Mouse (Mus musculus) lung, adult 18-20 months (tissue): ENCODE data around the gene Pbx2.
A peak's percentile ranks its signal among the peaks of the same experiment; 100 is the strongest.

Experiments
- DNase-seq, 2 experiments: peaks; one replicate each; pipeline ENCODE4 v3.0.0; 2022; ENCODE audit warnings: mixed read lengths in 2 of 2

Gene Pbx2

GRCm38 (mm10) chr17:34630761-34631301 is 39.8 kb downstream of the Pbx2 start:
- DNase-seq, result no peak

GRCm38 (mm10) chr17:34631647-34632046 is 40.6 kb downstream of the Pbx2 start:
- no peak for DNase-seq

DNA sequence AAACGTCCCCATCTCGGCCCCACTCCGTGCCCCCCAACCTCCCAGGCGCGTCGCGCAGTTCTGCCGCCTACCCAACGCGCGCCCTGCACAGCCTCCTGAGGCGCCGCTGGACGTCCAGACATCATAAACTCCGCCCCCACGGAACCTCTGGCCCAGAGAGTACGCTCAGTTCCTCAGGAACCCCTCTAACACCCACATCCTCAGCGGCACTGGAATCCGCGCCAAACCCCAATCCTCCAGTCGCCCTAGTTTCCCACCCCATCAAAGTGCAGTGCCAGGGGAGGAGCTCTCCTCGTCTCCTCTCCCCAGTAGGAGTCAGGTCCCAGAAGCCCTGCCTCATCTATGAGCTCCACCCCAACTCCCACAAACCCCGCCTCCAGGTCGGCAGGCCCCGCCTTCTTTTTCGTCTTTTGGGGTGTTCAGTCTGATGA is 41.2 kb downstream of the Pbx2 start:
- peak; percentile 91 for DNase-seq

DNA sequence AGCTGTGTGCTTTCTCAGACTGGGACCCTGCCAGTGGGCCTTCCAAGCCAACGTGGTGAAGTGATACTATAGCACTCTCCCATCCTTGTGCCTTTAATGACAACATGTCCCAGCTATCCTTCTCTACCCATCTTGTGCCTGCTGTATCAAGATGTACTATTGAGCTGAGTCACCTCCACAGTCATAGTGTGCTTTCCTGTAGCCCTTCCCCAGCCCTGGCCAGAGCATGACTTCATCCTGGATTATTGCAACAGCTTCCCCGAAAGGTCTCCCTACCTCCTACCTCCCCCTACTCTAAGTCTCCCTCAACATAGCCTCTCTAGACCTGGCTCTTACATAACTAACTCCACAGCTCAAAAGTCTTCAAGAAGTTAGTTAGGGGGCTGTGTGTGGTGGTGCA is 44.6 kb downstream of the Pbx2 start:
- no peak for DNase-seq

DNA sequence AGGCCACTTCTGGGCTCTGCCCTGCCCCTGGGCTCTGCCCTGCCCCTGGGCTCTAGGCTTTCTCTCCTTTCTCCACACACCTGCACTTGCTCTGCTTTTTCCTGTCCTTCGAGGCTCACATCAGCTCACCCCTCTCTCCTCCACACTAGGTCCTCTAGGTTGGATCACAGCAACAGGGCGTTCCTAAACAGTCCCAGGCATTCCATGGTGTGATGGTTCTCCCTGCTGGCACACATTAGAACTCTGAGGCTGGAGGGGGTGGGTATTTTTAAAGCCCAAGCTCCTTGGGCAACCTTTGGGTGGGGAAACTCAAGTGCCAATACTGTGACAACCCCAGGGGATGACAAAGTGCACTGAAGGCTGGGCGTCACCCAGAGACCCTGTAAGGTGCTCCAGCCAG is 46.4 kb downstream of the Pbx2 start:
- DNase-seq, result no peak

- DNase-seq, result no peak
These were observed 48.6 kb downstream of the Pbx2 start for GRCm38 (mm10) chr17:34639461-34640255.

- DNase-seq, result no peak
These were observed 49.9 kb downstream of the Pbx2 start for GRCm38 (mm10) chr17:34640778-34641601.

- DNase-seq, result no peak
These were observed 50.9 kb downstream of the Pbx2 start for GRCm38 (mm10) chr17:34641945-34642344.

- no peak for DNase-seq
These were observed 52.3 kb downstream of the Pbx2 start for GRCm38 (mm10) chr17:34643379-34643778.

DNA sequence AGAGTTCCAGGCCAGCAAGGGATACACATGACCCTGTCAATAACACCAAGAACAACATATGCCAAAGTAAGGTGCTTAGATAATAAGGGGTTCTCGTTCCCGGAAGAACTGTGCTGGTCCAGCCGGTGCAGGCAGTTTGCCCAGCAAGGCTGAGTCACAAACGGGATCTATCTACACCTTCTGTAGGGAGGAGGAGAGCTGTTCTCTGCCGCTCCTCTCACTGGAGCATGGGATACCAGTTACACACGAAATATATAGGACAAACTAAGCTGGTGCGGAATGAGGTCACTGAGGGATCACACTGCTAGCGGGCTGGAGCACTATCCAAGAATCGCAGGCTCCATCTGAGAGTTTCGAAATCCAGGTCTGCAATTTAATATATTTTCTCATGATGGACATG is 52.9 kb downstream of the Pbx2 start:
- DNase-seq, result no peak

- DNase-seq, result peak; percentile 97 to 98
These were observed 53.5 kb downstream of the Pbx2 start, which contains the start of gene Fkbpl for GRCm38 (mm10) chr17:34644608-34645007. TSS of gene Fkbpl (plus strand) at chr17:34644764.

GRCm38 (mm10) chr17:34645256-34645829 is 54.3 kb downstream of the Pbx2 start:
- DNase-seq, result no peak

DNA sequence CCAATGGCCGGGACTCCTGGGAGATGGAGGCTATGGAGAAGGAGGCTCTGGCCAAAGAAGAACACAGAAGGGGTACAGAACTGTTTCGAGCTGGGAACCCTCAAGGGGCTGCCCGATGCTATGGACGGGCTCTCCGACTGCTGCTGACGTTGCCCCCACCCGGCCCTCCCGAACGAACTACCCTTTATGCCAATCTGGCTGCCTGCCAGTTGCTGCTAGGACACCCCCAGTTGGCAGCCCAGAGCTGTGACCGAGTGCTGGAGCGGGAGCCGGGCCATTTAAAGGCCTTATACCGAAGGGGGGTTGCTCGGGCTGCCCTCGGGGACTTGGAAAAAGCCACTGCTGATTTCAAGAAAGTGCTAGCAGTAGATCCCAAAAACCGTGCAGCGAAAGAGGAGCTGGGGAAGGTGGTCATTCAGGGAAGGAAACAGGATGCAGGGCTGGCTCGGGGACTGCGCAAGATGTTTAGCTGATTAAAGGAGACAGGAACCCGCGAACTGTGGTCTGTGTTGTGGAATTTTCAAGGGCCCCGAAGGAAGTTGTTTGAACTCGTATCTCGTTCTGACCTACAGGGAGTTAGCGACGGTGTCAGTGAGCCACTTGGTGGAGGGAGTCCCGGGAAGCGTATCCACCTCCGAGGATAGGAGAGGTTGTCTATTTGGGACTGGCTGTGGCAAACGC is 54.9 kb downstream of the Pbx2 start:
- no peak for DNase-seq
